Mouse (Mus musculus) E14TG2a.4 (cell line): ENCODE results near the gene Tgfb1.

ENCODE experiments used
- CTCF ChIP-seq: conservative IDR thresholded peaks from 2 replicates; pipeline ENCODE4 v1.5.1; 2014; ENCODE audit warnings: low read length
- NANOG ChIP-seq: IDR thresholded peaks from 2 replicates; pipeline ENCODE4 v1.6.1; 2014; ENCODE audit warnings: borderline replicate concordance, low read length, mixed read lengths
- POU5F1 ChIP-seq: IDR thresholded peaks from 2 replicates; pipeline ENCODE4 v1.6.1; 2014; ENCODE audit warnings: low read length, borderline replicate concordance

GRCm38 (mm10) chr7:25674719-25675300 is 12.0 kb upstream of the Tgfb1 start, which contains the start of gene Tmem91:
- TF ChIP-seq CTCF (no peak), POU5F1 (no peak), NANOG (no peak)
